Mouse (Mus musculus): Measurements from ENCODE around the gene Itpkb. TPM values are rescaled to one million over a fixed set of nuclear protein-coding genes. Genes with fewer than 3 reads are reported as not detected.

The Itpkb gene
- polyA plus RNA-seq, 1 experiment from 2014 or later: 1.4 TPM

- Histone ChIP-seq H3K9me3 (ENCODE audit: low read length) (no peaks in the 10 kb centered on the region), H3K9ac (replicated peaks) (no peak overlapping the region), H3K27ac (ENCODE audit: low read depth) (no peak overlapping the region), H3K4me3 (ENCODE audit: low read depth, low read length) (no peak overlapping the region), H3K4me1 (ENCODE audit: insufficient read depth) (no peaks in the 10 kb centered on the region; the same call in 1 of the 2 replicates), H3K4me2 (ENCODE audit: low read depth, low read length) (no peak overlapping the region), H3K27me3 (ENCODE audit: insufficient read depth, low read length) (no peaks in the 10 kb centered on the region), H3K36me3 (replicated peaks; ENCODE audit: insufficient read depth, low read length) (no peaks in the 10 kb centered on the region)
- ATAC-seq: no peak
- WGBS (ENCODE audit: insufficient replicate concordance): 38% methylated on average over 8 of the region's 8 CpGs
- TF ChIP-seq EP300 (IDR thresholded peaks at IDR 0.05; ENCODE audit: low read depth) (no peak), CTCF (IDR thresholded peaks at IDR 0.05; ENCODE audit: low read depth) (no peak)
- no peak for DNase-seq
Measured at GRCm38 (mm10) chr1:180343434-180344210, 13.3 kb downstream of the Itpkb start.

GRCm38 (mm10) chr1:180345098-180345497 is 14.8 kb downstream of the Itpkb start:
- Histone ChIP-seq H3K4me1 (ENCODE audit: insufficient read depth) (no peaks in the 10 kb centered on the region; the same call in 1 of the 2 replicates), H3K27ac (ENCODE audit: low read depth) (no peak overlapping the region), H3K4me3 (ENCODE audit: low read depth, low read length) (no peak overlapping the region), H3K27me3 (ENCODE audit: insufficient read depth, low read length) (no peaks in the 10 kb centered on the region), H3K36me3 (replicated peaks; ENCODE audit: insufficient read depth, low read length) (no peaks in the 10 kb centered on the region), H3K9me3 (ENCODE audit: low read length) (no peaks in the 10 kb centered on the region), H3K4me2 (ENCODE audit: low read depth, low read length) (no peak overlapping the region), H3K9ac (replicated peaks) (no peak overlapping the region)
- 92% methylated on average over 5 of the region's 5 CpGs for WGBS (ENCODE audit: insufficient replicate concordance)
- TF ChIP-seq EP300 (IDR thresholded peaks at IDR 0.05; ENCODE audit: low read depth): no peak
- TF ChIP-seq CTCF (IDR thresholded peaks at IDR 0.05; ENCODE audit: low read depth): no peak
- DNase-seq (no peak), ATAC-seq (no peak)

- Histone ChIP-seq H3K9ac (replicated peaks) (no peak overlapping the region), H3K4me1 (ENCODE audit: insufficient read depth) (no peaks in the 10 kb centered on the region; the same call in 1 of the 2 replicates), H3K4me3 (ENCODE audit: low read depth, low read length) (no peak overlapping the region), H3K27me3 (ENCODE audit: insufficient read depth, low read length) (no peaks in the 10 kb centered on the region), H3K9me3 (ENCODE audit: low read length) (no peaks in the 10 kb centered on the region), H3K27ac (ENCODE audit: low read depth) (no peak overlapping the region), H3K4me2 (ENCODE audit: low read depth, low read length) (no peak overlapping the region), H3K36me3 (replicated peaks; ENCODE audit: insufficient read depth, low read length) (no peaks in the 10 kb centered on the region)
- TF ChIP-seq EP300 (IDR thresholded peaks at IDR 0.05; ENCODE audit: low read depth): no peak
- TF ChIP-seq CTCF (IDR thresholded peaks at IDR 0.05; ENCODE audit: low read depth): no peak
- DNase-seq (no peak), ATAC-seq (no peak)
- WGBS (ENCODE audit: insufficient replicate concordance): 69% methylated on average over 4 of the region's 4 CpGs
Measured at GRCm38 (mm10) chr1:180347059-180347458, 16.8 kb downstream of the Itpkb start.

GRCm38 (mm10) chr1:180347907-180348306 is 17.6 kb downstream of the Itpkb start:
- 91% methylated on average over 6 of the region's 6 CpGs for WGBS (ENCODE audit: insufficient replicate concordance)
- Histone ChIP-seq H3K4me1 (ENCODE audit: insufficient read depth) (0 out of 2 replicates have a peak, but pooled peaks cover 3% of the 10 kb centered on the region), H3K9me3 (ENCODE audit: low read length) (no peaks in the 10 kb centered on the region), H3K4me3 (ENCODE audit: low read depth, low read length) (no peak overlapping the region), H3K36me3 (replicated peaks; ENCODE audit: insufficient read depth, low read length) (no peaks in the 10 kb centered on the region), H3K4me2 (ENCODE audit: low read depth, low read length) (no peak overlapping the region), H3K27ac (ENCODE audit: low read depth) (no peak overlapping the region), H3K27me3 (ENCODE audit: insufficient read depth, low read length) (no peaks in the 10 kb centered on the region), H3K9ac (replicated peaks) (no peak overlapping the region)
- ATAC-seq (no peak), DNase-seq (no peak)
- TF ChIP-seq CTCF (IDR thresholded peaks at IDR 0.05; ENCODE audit: low read depth) (no peak), EP300 (IDR thresholded peaks at IDR 0.05; ENCODE audit: low read depth) (no peak)

- TF ChIP-seq EP300 (IDR thresholded peaks at IDR 0.05; ENCODE audit: low read depth) (no peak), CTCF (IDR thresholded peaks at IDR 0.05; ENCODE audit: low read depth) (no peak)
- Histone ChIP-seq H3K4me2 (ENCODE audit: low read depth, low read length) (no peak overlapping the region), H3K9ac (replicated peaks) (no peak overlapping the region), H3K9me3 (ENCODE audit: low read length) (no peaks in the 10 kb centered on the region), H3K27ac (ENCODE audit: low read depth) (no peak overlapping the region), H3K27me3 (ENCODE audit: insufficient read depth, low read length) (no peaks in the 10 kb centered on the region), H3K4me1 (ENCODE audit: insufficient read depth) (peaks cover 3% of the 10 kb centered on the region; the same call in 1 of the 2 replicates), H3K4me3 (ENCODE audit: low read depth, low read length) (no peak overlapping the region), H3K36me3 (replicated peaks; ENCODE audit: insufficient read depth, low read length) (no peaks in the 10 kb centered on the region)
- DNase-seq: no peak
- no peak for ATAC-seq
Measured at GRCm38 (mm10) chr1:180349090-180349489, 18.8 kb downstream of the Itpkb start.

GRCm38 (mm10) chr1:180352258-180352657 is 22.0 kb downstream of the Itpkb start:
- no peaks in the 10 kb centered on the region for H3K9me3 ChIP-seq (ENCODE audit: low read length)
- peaks cover 5% of the 10 kb centered on the region; the same call in 1 of the 2 replicates for H3K4me1 ChIP-seq (ENCODE audit: insufficient read depth)
- H3K27me3 ChIP-seq (ENCODE audit: insufficient read depth, low read length): no peaks in the 10 kb centered on the region
- no peak overlapping the region for H3K4me3 ChIP-seq (ENCODE audit: low read depth, low read length)
- H3K9ac ChIP-seq (replicated peaks): no peak overlapping the region
- ATAC-seq: no peak
- H3K36me3 ChIP-seq (replicated peaks; ENCODE audit: insufficient read depth, low read length): no peaks in the 10 kb centered on the region
- DNase-seq: no peak
- 28% methylated on average over 3 of the region's 3 CpGs for WGBS (ENCODE audit: insufficient replicate concordance)
- TF ChIP-seq CTCF (IDR thresholded peaks at IDR 0.05; ENCODE audit: low read depth): no peak
- TF ChIP-seq EP300 (IDR thresholded peaks at IDR 0.05; ENCODE audit: low read depth): no peak
- no peak overlapping the region for H3K27ac ChIP-seq (ENCODE audit: low read depth)
- no peak overlapping the region for H3K4me2 ChIP-seq (ENCODE audit: low read depth, low read length)
